Mouse (Mus musculus) granulocyte monocyte progenitor cell, adult 5-6 weeks (primary cell): ENCODE results near the gene Pik3ap1. TPM values are rescaled to one million over a fixed set of nuclear protein-coding genes. Genes with fewer than 3 reads are reported as not detected.
A peak's percentile ranks its signal among the peaks of the same experiment; 100 is the strongest.

Experiments used
- ATAC-seq: replicated peaks from 2 replicates; pipeline ENCODE4 v1.8.0; 2016; ENCODE audit warnings: mild to moderate bottlenecking, moderate TSS enrichment, inconsistent platforms; ENCODE audit not compliant: poor library complexity, severe bottlenecking
- total RNA-seq, 2 experiments: library from RNA; stranded (forward) in 1 of 2; stranded (reverse) in 1 of 2; fragments of 200-712, 200-1000 nt in 1 of 2; fragments of >200 nt in 1 of 2; fragmentation: Nextera tagmentation in 1 of 2; gene quantifications; 2 replicates each; pipeline ENCODE4 v1.2.3; 2014 to 2017

Gene Pik3ap1
- total RNA-seq, 2 experiments from 2014 or later, result 23.3 to 26.8 TPM

DNA sequence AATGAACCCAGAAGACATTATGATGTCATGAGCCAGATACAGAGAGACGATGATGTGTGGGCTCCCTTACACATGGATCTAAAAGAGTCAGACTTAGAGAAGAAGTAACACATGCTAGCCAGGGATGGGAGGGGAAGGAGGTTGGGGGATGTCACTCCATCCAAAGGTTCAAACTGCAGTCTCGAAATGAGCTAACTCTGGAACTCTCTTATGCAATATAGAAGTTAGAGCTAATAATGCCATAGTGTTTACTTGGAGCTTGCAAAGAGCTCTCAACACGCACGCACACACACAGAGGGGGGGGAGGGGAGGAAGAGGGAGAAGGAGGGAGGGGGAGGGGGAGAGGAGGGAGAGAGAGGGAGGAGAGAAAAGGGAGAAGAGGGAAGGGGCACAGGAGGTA, 13.5 kb downstream of the Pik3ap1 start:
- peak; percentile 40 for ATAC-seq

DNA sequence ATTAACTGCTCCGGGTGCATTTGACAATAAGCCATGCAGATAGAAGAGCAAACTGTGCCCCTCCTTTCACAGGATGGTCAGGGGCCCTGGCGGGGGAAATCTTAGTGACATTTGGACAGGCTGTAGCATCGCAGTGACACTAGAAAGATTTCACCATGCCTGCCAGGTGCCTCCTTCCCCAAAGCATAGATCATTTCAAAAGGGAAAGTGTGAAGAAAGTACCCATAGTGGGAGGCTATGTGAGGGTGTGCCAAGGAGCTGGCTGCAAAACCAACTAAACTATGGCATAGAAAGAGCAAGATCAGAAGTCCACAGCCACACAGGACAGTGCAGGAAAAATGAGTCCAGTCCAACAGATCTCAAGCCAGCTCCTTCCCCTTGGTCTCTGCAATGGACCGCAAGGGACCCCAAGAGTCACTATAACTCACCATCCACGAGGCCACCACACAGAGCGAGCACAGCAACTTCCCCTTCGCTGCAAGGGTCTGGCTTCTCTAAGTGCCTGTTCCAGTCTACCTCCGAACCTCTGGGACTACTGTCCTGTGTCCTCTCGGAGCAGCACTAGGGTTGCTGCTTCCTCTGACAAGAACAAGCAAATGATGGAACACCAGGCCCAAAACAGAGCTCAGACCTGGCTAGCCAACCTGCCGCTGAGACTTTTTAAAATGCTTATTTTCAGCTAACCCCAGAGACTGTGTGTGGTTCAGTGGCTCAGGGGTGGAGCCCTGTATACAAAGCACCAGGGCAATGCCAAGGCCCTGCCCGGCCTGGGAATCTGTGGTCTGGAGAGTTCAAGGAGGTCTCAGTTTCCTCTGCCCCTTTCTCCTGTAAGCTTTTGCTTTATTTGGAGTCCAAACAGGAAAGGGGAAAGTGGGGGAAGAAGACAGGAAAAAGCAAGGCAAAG, 15.1 kb downstream of the Pik3ap1 start:
- peak; percentile 64 for ATAC-seq

DNA sequence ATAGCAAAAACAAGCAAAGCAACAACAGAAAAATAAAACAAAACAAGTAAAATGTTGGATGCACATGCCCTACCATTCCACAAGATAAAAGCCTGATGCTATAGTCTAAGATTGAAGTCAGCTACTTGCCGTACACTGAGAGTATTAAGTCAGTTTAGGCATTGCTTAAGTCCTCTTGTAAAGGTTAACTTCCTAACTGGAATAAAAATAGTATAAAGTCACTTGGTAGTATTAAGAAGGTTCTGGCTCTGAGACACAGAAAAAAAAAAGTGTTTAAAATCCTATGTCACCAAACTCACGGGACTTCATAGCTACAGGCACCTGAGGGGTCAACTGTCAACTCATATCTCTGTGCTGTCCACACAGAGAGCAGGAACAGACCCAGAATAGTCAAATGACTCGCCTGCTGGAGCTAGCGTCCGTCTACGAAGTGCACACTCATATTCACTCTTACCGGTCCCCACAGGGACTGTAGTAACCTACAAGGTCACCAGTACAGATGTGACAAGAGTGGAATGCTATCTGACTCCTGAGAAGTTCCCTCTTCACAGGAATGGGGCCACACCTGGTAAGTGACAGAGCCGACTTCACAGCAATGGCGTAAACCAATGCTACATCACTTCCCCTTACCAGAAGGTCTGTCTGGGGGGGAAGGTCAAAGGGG, 17.9 kb downstream of the Pik3ap1 start:
- peak; percentile 28 for ATAC-seq

DNA sequence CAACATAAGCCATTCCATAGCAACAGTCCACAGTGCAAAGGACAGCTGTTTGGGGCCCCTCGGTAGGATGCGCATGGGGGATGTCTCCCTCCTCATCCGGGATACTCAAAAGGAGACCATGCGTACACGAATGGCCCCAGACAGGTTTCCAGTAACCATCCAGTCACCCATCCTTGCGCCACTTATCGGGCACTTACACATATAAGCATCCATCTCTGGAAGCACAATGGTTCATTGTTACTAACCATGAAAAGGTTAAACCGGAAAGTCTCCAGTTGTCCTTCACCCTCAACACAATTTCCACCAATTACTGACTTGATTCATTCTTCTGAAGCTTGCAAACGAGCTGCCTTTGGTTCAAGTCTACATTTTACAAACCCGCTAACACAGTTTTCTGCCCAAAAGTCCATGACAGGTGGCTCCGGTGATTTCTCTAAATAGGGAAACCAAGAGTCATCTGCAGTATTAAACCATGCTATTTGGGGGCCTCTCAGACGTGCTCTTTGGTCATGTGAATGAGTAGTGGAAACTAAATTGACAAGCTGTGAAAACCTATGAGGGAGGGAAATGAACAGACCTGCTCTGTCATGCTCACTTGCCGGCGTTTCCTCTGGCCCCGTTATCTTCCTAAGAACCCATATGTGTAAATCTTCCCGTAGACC, 18.6 kb downstream of the Pik3ap1 start:
- no peak for ATAC-seq

DNA sequence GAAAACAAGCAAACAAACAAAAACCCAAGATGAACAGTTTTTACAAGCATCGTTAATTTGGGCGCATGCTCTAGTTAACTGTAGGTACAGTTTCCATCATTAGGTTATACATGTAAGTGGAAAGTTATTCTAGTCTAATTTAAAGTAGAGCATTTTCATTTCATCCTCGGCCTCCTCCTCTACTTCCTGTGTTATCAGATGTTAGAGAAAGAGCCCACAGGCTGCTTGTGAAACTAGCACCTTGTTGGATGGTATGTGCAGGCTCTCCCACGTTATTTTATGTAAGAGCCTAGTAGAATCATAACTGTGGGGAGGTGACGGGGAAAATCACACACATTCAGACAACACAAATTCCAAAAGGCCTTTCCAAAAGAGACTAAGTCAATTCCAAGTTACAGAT, 19.3 kb downstream of the Pik3ap1 start:
- ATAC-seq, result no peak

DNA sequence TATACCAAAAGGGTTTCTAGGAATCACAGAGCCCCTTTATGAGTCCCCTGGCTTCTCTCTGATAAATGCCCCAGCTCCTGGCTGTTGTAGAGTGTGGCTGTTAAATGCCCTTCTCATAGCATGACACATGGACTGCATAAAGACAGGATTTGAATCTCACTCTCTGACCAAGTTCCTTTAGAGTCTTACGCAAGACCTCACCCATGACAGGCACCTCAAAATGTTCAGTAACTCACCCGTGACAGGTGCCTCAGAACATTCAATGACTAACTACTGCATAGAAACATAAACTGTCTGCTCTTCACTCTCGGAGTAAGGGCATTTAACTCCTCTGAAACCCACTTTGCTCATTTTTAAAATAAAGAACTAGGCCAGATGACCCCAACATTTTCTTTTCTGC, 20.4 kb downstream of the Pik3ap1 start:
- ATAC-seq, result peak; percentile 59

DNA sequence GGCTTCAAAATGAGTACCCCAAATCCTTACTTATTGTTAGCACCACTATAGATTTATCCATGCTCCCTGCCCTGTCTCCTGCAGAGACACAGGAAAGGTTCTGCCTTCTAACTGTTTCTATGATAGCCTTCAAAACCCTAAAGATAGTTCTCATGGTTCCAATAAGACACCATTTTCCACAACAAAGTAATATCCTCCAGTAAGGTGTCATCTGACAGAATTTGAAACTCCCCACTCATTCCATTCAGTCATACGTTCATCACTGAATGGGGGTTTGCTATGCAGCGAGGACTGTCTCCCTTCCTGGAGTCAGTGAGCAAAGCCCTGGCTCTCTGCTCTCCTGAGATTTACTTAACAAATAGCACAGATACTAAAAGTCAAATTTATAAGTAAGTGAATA, 21.9 kb downstream of the Pik3ap1 start:
- ATAC-seq, result no peak

DNA sequence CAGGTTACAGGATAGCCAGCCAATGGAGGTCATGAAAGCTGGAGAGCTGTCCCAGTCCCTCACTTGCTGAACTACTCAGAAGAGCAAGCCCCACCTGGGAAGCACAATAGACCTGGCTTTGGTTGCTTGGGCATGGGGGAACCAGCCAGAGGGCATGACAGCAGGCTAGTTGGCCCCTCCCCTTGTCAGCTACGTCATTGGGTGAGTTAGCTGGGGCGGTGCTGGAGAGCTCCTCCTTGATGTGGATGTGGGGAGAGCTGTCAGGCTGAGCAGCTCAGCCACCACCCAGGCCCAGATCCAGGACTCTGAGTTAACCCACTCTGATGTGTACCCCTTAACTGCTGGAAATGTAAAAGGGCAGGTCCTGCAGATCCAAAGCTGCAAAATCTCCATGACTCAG, 24.4 kb downstream of the Pik3ap1 start:
- ATAC-seq, result peak; percentile 46

DNA sequence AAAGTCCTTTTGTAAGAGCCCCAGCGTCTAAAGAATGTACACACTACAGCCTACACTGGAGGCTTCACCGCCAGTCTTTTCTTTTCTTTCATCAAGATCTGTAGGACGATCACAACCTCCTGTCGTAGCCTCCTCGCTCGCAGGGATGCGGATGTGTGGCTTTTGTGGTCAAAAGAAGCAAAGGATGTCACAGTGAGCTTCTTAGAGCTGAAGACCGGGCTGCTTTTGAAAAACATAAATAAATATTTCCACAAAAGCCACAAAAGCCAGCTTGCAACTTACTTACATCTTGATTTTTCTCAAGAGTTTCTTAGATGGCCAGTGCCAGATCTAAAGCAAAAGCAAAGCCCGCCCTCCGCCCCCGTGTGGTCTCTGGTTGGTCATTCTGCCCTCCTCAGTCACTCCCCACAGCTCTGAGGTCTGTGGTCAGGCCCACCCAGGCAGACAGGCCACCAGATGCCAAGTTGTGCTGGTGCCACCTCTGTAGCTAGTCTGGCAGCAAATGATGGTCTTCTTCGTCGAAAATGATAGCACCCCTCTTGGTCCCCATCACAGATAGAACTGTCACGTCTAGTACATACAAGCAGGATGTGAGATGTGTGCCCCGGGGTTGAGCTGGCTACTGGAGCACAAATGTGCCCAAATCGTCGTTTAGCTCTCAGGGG, 30.5 kb downstream of the Pik3ap1 start:
- peak; percentile 98 for ATAC-seq

DNA sequence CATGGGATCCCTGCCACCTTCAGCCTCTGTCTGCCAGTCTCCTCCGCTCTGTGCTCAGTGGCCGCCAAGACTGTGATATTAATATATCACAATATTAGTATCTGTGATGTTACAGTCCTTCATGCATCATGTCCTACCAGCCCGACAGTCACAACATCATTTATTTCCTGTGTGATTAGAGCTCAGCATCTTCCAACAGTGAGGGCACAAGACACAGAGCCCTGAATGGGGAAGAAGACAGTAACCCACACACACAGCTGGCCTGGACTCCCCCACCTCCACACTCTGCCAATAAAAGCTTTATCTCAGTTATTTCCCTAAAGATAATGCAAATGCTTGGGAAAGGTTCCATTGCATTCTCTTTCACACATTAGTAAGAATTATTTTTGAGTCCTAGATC, 35.3 kb downstream of the Pik3ap1 start:
- ATAC-seq, result no peak

DNA sequence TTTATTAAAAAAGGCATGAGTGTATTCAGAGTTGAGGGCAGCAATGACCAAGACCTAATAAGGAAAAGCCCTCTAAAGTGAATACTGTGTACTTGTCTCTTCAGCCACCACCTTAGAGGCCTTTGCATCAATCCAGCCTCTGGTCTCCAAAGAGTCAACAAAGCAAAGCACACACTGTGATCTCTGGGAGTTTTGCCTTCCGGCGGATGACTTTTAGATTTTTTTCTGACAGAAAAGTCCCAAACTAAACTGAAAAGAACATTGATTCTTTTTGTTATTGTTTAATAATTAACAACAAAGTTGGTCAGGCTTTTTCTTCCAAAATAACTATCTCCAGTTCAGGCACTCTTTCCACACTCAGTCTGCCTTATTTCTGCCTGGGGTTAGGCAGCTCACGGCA, 36.7 kb downstream of the Pik3ap1 start:
- no peak for ATAC-seq

DNA sequence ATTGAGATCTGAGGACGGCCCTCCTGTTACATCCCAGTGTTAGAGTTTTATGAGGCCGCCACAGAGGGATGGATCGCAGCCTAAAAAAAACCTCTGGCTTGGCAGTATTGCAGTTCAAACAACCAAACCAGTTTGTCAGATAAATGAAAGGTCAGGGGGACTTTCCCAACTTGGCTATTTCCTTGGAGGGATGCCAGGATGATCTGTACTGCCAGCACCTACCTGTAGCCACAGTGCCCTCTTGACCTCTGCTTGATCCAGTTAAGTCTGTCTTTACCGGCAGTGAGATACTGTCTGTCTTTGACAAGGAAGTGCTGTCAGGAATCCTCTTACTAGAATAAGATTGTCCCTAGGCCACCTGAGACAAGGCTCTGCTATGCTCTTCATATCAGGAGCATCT, 37.6 kb downstream of the Pik3ap1 start:
- no peak for ATAC-seq

DNA sequence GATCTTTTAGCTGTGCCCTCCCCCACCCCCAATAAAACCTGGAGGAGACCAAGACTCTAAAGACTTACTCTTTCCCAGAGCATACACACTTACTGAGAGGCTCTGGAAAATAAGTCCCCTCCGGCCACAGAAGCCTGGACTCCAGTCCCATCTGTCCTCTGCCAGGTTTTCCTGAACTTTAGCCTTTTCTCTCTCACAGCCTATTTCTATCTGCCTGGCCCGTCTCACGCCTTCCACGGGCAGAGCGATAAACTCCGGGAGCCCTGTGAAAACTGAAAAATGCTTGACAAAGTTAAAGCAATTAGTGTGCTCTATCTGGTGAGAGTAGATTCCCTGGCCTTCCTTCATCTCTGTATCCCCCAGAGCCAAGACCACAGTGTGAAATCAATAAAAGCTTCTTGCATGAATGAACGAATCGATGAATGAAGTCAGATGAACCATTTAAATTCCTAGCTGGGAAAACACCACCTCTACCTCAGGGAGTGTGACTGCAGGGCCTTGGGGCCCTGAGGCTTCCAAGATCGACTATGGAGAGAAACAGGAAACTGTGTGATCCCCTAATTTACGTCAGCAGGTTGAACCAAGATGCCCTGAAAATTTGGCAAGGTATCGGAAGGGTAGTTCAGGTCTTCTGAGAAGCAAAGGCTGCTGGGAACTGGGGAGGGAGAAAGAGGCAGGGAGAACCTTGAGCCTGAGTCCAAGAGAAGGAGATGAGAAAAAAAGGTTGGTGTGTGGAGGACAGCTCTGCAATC, 38.6 kb downstream of the Pik3ap1 start:
- ATAC-seq, result no peak

DNA sequence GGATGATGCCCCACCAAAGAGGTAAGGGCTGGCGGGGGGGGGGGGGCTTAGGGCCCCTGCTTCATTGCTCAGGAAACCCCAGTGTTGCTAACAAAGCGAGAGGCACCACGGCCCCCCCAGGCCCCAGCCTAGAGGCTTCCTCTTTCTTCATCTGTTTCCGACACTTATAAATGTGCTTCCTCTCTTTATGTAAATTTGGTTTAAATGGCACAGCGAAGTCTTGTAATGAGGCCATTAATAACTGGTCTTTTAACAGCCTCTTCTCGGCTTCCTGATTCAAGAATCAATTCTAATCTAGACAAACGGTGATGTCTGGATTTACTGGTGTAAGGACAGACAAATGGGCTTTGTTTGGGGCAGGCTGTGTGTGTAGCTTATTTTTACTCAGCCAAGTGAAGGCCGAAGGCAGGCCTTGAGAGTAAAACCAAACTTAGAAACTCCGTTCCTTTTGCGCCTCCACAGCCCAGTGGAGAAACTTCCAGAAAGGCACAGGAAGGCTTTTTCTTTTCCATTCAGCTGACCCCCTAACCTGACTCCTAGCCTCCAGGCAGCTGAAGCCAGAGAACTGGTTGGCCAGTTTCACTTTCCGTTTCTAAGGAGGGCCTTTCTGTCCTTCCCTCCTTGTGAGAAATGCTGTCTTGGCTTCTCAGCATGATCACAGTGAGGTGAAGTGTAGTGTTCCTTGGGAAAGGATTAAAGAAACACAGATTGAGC, 39.7 kb downstream of the Pik3ap1 start:
- ATAC-seq, result peak; percentile 80

DNA sequence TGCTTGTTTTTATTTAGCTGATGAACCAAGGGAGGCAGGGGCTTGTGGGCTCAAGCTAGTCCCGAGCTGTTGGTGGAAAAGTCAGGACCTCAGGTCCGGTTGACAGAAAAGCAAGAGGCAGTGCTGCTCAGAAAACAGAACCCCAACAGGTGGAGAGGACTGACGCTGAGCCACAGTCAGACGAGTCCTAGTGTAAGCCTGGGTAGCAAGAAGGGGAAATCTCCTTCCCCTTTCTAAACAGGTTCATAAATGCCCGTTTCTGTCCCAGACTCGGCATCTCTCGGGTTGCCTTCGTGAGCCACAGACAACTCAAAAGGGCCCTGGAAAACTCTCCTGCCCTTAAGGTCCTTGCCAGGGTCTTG, 40.3 kb downstream of the Pik3ap1 start:
- peak; percentile 49 for ATAC-seq

DNA sequence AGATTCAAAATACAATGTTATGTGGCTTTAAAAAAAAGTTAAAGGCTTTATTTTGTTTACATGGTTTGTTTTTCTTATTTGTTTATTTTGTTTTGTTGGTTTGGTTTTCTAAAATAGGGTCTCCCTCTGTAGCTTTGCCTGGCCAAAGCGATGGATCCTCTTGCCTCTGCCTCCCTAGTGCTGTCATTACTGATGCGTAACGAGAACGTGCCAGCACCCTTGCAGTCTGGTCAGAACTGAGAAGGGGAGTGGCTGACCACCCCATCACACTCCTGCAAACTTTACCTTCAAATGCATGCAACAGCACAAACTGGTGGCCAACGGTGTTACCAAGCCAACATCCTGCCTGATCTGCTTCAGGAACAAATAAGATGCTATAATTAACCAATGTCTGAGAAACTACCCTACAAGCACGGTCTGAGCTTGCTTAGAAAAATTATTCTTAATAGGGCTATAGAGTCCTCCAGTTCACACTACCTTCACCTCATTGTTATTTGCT, 42.3 kb downstream of the Pik3ap1 start:
- ATAC-seq, result no peak

DNA sequence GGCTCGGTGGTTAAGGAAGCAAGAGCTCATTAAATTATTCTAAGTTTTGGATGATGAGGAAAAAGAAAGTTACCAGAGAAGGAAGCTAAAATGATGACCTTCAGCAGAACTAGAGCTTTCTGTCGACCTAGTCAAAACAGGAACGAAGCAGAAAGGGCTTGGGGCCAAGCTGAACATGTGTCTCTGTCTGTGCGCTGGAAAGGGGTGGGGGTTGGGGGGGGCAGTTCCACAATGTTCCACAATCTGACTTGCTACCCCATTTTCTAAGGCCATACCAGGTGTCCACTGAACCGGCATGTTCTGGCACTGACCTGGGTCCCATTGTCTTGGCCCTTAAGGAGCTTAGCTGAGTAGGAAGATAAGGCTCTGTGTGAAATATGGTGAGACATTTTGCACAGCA, 43.2 kb downstream of the Pik3ap1 start:
- ATAC-seq, result peak; percentile 17; the same call in 1 of the 2 replicates

DNA sequence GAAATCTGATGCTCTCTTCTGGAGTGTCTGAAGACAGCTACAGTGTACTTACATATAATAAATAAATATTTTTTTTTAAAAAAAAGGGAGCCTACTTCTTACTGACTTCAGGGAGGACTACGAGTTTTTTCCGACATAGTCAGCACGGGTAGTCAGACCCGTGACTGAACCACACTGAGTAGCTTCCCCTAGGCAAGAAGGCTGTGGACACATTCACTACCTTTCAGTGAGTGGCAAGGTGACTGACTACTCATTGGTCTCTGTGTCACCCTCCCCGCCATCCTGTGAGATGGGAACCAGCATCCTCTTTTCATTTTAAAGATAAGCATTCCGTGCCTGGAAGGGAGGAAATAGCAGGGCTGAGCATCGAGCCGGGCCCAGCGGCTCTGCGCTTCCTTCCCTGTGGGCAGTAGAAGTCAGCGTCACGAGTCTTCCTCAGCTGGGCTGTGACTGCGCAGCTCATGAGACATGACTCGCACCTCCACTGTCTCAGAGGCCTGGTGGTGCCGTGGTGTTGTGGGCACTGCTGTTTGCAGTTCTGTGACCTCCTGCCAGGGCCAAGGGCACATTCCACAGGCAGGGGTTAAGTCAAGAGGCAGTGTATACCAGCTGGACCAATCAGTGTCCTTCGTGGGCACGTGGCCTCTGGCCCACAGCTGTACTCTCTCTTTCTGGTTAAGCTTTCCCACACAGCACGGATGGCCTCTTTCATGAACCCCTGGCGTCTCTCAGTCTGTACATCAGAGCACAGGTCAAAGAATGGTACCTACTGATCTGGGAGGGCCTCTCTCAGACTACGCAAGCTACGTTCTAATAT, 45.7 kb downstream of the Pik3ap1 start:
- ATAC-seq, result peak; percentile 79
